Mouse (Mus musculus): ENCODE results near the gene Ncf2. TPM values are rescaled to one million over a fixed set of nuclear protein-coding genes. Genes with fewer than 3 reads are reported as not detected.
"Not testable (repeated sequence)": the region's sequence is repeated elsewhere in the genome, so short reads cannot be mapped to it uniquely, and the experiment has no call there.

Gene Ncf2
- total RNA-seq (2015) (252 and 267 TPM in 2 replicates), total RNA-seq (2017) (373 and 410 TPM in 2 replicates)

GRCm38 (mm10) chr1:152799897-152800296, at the start of gene Ncf2:
Ncf2 (plus strand) TSS chr1:152800194.
- ATAC-seq (ENCODE audit: poor library complexity, severe bottlenecking) = 0 out of 2 replicates have a peak, but pooled peaks have one; percentile 20

GRCm38 (mm10) chr1:152750312-152750965, 49.6 kb upstream of the Ncf2 start, which contains the start of gene Apobec4:
Apobec4 (plus strand) TSS chr1:152750551.
- ATAC-seq (ENCODE audit: poor library complexity, severe bottlenecking) = no peak

- ATAC-seq (ENCODE audit: poor library complexity, severe bottlenecking) = no peak
Measured at GRCm38 (mm10) chr1:152761791-152762190, 38.2 kb upstream of the Ncf2 start.

- ATAC-seq (ENCODE audit: poor library complexity, severe bottlenecking) = peak; percentile 87
Measured at GRCm38 (mm10) chr1:152766032-152766772, 33.8 kb upstream of the Ncf2 start, which contains the start of the genes Rgl1 and Arpc5. Rgl1 (minus strand) TSS chr1:152766351. Arpc5 (plus strand) TSS chr1:152766542.

GRCm38 (mm10) chr1:152766804-152767748, 32.9 kb upstream of the Ncf2 start:
- no peak; the same call in 1 of the 2 replicates for ATAC-seq (ENCODE audit: poor library complexity, severe bottlenecking)

- ATAC-seq (ENCODE audit: poor library complexity, severe bottlenecking) = peak; percentile 68
Measured at GRCm38 (mm10) chr1:152767749-152768488, 32.1 kb upstream of the Ncf2 start.

- no peak for ATAC-seq (ENCODE audit: poor library complexity, severe bottlenecking)
Measured at GRCm38 (mm10) chr1:152771016-152771415, 29.0 kb upstream of the Ncf2 start.

- peak; percentile 80 for ATAC-seq (ENCODE audit: poor library complexity, severe bottlenecking)
Measured at GRCm38 (mm10) chr1:152774601-152775000, 25.4 kb upstream of the Ncf2 start.

GRCm38 (mm10) chr1:152779071-152779737, 20.8 kb upstream of the Ncf2 start:
- ATAC-seq (ENCODE audit: poor library complexity, severe bottlenecking) = peak; percentile 81

GRCm38 (mm10) chr1:152784620-152785019, 15.4 kb upstream of the Ncf2 start:
- ATAC-seq (ENCODE audit: poor library complexity, severe bottlenecking) = no peak

GRCm38 (mm10) chr1:152785446-152785845, 14.5 kb upstream of the Ncf2 start:
- ATAC-seq (ENCODE audit: poor library complexity, severe bottlenecking) = not testable (repeated sequence)

GRCm38 (mm10) chr1:152786953-152787352, 13.0 kb upstream of the Ncf2 start:
- ATAC-seq (ENCODE audit: poor library complexity, severe bottlenecking) = peak; percentile 95

- no peak for ATAC-seq (ENCODE audit: poor library complexity, severe bottlenecking)
Measured at GRCm38 (mm10) chr1:152788121-152788660, 11.8 kb upstream of the Ncf2 start.

GRCm38 (mm10) chr1:152790254-152790653, 9.7 kb upstream of the Ncf2 start:
- ATAC-seq (ENCODE audit: poor library complexity, severe bottlenecking) = peak; percentile 71

- no peak for ATAC-seq (ENCODE audit: poor library complexity, severe bottlenecking)
Measured at GRCm38 (mm10) chr1:152790821-152791220, 9.2 kb upstream of the Ncf2 start.

GRCm38 (mm10) chr1:152791269-152791668, 8.7 kb upstream of the Ncf2 start:
- ATAC-seq (ENCODE audit: poor library complexity, severe bottlenecking) = no peak

- no peak for ATAC-seq (ENCODE audit: poor library complexity, severe bottlenecking)
Measured at GRCm38 (mm10) chr1:152792736-152793494, 7.1 kb upstream of the Ncf2 start.

GRCm38 (mm10) chr1:152793495-152794130, 6.4 kb upstream of the Ncf2 start:
- ATAC-seq (ENCODE audit: poor library complexity, severe bottlenecking) = no peak

Measured in megakaryocyte, adult 5-6 weeks (primary cell).